Mouse (Mus musculus): Measurements from ENCODE around the gene Prr7.
A peak's percentile ranks its signal among the peaks of the same experiment; 100 is the strongest.
"Not testable (repeated sequence)": the region's sequence is repeated elsewhere in the genome, so short reads cannot be mapped to it uniquely, and the experiment has no call there.

Gene Prr7

DNA sequence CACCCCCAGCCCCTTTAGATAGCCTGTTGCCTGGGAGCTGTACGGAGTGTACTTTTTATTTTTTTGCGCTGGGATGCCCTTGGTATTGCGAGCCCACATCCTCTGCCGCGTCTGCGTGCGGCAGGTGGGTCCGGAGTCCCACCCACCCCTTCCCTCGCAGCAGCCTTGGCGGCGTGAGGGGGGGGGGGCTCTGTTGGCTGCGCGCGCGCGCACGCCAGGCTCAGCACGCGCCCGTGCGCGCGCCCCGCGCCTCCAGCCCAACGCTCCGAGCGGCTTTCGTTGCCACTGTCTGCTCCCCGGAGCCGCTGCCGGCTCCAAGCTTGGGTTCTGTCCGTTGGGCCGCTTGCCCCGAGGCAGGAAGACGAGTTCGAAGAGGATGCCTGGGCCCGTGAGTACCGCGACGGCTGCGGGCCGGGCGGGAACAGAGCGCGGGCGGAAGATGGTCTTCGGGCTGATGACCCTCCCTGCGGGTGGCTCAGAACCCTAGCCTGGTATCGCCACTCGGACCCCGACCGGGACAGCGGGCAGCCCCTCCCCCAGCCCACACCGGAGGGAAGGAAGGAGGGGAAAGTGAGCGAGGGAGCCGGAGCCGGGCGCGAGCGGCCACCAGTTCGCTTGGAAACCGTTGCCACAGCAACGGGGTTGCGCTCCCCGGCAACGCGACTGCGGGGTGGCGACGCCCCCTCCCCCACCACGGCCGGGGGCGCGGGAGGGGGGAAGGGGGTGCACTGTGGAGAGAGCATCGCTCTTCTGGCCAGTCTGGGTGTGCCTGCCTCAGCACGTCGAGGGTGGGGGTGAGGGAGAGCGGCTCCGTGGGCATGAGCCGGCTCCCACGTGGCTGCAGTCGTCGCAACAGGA lies at the start of gene Prr7:
Gene Prr7 (plus strand): TSS at position 241 of the 858 bp plus-strand sequence.
- DNase-seq, result no peak

DNA sequence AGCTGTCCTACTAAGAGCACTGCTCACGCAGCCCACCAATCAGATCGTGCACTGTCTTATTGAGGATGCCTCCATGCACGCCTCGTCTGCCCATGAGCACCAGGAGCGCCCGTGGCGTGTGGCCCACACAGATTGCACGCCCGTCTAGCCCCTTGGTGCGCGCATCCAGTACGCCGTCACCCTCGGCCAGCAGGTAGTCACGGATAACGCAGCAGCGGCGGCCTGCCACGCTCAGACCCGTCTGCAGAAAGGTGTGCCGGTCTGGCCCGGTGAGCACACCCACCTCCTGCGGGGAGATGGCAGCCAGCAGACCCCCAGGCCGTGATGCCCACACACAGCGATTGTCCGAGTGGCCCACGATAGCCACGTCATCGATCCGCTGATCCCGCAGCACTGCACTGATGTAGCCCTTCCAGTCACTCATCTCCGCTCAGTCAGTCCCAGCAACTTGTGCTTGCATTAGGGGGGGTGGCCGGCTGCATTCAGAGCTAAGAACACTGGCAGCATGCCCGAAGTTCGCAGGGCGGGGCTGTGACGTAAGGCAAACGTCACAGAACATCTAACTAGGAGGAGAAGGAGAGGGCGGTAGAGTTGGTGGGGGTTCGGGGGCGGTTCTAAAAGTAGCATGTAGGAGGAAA lies 49.2 kb upstream of the Prr7 start, which contains the start of gene Pfn3:
Gene Pfn3 (minus strand): TSS at position 490 of the 638 bp plus-strand sequence.
- peak; percentile 83 for DNase-seq

DNA sequence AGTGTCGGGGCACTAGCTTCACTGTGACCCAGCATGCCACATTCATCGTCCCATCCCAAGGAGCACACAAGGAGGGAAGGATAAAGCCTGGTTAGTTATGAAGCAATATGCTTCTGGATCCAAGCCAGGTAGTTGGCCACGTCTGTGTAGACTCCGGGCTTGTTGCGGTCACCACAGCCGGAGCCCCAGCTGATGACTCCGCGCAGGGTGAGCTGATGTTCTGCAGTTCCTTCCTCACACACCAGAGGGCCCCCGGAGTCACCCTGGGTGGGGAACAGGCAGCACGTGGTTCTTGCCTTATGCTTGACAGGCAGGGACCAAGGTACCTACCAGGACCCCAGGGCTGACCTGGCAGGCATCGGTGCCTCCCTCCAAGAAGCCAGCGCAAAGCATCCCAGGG lies 46.1 kb upstream of the Prr7 start:
- peak; percentile 88 for DNase-seq

DNA sequence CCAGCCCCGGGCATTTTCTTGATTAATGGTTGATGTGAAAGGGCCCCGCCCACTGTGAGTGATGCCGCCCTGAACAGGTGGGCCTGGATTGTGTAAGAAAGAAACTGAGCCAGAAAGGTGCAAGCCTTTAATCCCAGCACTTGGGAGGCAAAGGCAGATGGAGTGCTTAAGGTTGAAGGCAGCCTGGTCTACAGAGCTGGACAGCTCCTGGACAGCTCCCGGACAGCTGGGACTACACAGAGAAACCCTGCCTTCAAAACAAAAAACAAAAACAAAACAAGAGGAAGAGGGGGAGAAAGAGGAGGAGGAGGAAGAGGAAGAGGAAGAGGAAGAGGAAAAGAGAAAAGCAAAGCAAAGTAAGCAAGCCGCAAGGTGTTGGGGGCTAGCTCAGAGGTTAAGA lies 44.9 kb upstream of the Prr7 start:
- DNase-seq, result no peak

DNA sequence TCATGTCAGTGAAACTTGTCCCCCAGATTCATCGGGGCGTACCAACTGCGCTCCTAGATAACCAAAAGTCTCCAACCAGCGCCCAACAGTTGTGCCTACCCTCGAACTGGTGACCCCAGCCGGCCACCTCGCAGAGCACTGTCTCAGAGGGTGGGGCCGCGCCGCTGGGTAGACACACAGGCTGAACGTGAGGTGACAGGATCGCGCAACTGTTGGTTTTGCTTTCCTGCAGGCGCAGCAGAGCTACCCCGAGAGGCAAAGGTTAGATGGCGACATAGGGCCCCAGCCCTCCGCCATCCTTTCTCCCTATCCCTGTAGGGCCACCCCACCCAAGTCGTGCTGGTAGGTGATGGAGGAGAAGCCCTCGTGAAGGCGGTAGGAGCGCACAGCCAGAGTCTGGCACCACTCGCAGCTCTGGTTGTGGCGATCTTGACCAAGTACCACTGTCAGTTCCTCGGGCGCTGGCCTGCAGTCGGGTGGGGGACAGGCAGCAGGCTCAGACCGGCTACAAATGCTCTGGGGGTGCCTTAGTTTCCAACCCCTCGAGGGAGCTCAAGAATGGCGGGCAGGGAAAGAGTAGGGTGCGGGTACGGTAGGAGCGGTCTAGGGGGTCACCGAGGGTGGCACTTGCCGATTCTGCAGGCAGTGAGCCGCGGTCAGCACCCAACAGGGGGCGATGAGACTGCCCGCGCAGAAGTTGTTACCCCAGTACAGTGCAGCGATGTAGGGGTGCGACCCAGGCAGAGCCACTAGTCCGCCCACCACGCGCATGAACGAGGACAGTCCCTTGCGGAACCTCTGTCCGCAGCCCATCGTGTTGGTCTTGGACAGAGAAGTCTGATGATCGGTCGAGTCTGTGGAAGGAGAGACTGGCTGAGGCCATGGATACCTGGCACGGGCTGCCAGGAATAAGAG lies 43.8 kb upstream of the Prr7 start:
- DNase-seq, result no peak

DNA sequence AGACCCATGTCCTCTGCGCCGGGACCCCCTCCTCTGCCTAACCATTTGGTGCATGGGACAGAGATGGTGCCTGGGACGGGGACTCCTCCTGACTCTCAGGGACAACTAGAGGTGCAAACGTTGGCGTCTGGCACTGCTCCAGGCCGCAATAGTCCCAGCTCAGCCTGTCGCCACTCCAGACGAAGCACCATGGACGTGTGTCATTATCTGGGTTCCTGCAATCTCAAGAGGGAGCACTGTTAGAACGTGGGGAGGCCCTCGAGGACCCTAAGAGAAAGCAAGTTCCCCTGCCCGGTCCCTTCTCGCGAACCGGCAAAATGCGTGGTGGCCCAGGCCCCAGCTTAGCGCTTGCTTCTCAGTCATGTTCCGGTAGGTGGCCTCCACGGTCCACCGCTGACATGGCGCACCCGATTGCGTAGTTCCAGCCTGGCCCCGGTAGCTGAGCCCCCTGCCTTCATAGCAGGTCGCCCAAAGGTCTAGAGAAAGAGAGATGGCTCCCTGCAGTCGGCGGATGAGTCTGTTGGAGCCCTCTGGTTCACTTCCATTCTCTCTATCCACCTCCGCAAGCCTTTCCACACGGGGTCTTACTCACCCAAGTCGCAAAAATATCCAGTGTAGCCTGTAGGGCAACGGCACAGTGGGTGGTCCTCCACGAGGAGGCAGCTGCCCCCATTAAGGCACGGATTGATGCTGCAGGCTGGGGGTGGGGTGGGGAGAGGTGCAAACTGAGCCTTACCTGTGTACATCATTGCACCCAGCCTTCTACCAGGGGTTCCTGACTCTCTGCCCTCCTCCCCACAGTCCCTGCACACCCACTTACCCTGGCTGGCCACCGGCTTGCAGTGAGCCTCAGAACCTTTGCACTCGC lies 42.9 kb upstream of the Prr7 start:
- peak; percentile 77 for DNase-seq

DNA sequence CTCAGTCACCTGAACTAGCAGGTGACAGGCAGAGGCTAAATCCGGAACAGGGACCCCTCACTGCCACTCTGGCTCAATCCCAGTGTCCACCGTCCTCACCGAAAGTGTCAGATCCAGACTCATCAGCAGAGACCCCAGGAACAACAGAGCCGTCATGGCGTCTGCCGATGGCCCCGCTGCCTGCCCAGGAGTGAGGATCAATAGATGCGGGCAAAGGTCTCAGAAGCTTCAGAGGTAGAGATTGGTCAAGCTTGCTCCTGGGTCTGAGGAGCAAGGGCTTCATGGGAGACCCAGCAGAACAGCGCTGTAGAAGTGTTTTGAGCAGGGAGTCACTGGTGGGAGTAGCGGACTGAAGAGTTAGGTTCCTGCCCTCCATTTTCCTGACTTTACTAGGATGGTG lies 37.5 kb upstream of the Prr7 start, which contains the start of gene F12:
Gene F12 (minus strand): TSS at position 181 of the 400 bp plus-strand sequence.
- no peak for DNase-seq

DNA sequence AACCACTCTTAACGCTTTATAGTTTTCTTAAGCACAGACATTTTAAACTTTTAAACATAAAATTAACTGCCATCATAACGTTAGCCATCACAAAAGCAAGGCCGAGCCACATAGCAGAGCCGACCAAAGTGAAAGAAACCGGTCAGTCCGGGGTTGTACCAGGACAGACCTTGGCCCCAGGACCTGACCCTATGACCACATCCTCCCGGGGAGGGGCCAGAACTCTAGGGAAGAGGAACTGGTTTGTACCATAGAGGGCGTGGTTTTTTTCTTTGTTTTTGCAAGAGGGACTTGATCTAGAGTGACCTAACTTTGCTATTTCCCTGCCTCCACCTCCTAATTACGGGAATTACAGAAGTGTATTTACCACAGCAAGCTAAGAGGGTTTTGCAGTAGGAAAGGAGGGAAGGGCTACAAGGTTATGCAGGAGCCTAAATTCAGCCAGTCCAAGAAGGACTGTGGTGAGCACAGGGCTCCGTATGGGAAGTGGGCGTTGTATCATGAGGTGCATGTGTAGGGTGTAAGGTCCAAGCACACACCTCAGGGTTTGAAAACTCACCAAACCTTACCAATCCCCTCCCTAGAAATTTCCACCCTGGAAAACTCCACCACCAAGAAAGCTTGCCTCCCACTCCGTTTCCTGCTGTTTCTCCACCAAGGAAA lies 34.7 kb upstream of the Prr7 start:
- DNase-seq, result peak; percentile 67

DNA sequence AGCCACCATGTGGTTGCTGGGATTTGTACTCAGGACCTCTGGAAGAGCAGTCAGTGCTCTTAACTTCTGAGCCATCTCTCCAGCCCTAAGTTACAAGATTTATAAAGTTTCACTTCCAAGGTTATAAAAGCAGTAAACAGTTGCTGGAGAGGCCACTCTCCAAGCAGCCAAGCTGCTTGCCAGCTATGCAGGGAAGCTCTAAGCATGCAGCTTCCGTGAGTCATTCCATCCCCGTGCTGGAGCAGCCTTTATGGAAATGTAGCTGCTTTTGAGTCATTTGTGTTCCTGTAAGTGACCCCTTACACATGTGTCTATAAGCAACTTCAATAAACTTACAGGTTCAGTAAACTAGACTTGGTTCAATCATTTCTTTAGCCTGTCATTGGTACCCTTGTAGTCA lies 33.5 kb upstream of the Prr7 start:
- no peak for DNase-seq

DNA sequence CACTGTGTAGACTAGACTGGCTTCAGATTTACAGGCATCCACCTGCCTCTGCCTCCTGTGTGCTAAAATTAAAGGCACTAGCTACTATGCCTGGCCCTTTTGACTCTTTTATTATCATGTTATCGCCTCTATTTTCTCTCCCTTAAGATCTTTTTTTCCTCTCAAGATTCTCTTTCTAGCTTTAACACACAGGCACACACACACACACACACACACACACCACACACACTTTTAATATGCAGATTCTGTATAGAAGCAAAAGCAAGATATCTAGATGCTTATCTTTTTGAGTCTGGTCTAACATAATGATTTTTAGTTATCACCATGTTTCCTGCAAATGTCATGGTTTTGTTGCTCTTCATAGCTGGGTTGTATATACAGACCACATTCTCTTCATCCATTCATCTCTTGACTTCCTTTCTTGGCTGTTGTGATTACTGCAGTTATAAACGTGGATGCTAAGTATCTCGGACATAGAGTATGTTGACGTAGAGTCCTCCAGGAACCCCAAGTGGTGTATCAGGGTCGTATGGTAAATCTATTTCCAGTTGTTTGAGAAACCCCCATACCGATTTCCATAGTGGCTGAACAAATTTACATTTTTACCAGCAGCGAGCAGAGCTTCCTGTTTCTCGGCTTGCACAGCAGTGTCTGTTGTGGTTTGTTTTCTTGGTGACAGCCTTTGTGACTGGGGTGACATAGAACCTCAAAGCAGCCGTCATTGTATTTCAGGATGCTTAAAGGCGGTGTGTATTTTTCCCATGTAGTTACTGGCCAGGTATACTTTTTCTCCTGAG lies 32.0 kb upstream of the Prr7 start:
- no peak for DNase-seq

DNA sequence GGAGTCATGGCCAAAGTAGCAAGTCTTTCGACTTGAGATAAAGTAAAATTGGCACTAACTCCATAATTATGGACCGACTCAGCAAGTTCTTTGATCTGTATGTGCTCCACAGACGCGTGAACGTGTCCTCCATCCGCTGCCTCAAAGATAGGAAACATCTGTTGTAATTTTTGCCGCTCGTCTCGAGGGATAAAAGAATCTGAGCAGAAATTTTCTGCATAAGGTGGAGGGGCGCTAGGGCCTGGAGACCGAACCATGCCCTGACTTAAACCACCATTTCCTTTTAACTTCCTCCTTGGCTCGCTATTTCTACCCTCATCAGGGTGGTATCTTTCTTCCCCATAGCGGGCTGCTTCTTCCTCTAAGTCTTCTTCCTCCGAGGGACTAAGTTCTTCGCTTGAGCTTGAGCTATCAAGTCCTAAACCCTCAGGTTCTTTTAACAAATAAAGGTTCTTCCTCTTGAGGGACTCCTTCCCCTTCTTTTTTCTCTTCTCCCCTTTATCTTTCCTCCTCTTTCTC lies 26.9 kb upstream of the Prr7 start:
- not testable (repeated sequence) for DNase-seq

DNA sequence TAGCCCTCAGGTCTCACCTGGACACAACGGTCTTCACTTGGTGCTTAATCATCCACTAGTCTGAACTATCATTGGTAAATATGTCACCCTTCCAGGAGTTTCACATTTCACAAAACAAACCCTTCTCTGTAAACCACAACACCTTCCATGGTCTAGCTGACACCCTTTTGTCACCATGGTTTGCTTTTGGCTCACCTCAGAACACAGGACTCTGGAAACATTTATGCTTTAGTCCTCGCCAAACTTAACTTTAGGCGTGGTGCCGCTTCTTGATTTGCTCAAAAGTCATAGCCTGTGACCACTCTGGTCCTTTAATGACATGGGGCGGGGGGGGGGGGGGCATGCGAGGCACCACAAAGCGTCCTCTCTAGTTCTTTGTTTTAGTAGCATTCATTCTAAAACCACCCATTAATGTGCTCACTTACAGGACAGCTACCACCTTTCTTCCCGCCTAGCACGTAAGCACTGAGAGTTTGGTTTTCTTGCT lies 20.2 kb upstream of the Prr7 start:
- DNase-seq, result no peak

DNA sequence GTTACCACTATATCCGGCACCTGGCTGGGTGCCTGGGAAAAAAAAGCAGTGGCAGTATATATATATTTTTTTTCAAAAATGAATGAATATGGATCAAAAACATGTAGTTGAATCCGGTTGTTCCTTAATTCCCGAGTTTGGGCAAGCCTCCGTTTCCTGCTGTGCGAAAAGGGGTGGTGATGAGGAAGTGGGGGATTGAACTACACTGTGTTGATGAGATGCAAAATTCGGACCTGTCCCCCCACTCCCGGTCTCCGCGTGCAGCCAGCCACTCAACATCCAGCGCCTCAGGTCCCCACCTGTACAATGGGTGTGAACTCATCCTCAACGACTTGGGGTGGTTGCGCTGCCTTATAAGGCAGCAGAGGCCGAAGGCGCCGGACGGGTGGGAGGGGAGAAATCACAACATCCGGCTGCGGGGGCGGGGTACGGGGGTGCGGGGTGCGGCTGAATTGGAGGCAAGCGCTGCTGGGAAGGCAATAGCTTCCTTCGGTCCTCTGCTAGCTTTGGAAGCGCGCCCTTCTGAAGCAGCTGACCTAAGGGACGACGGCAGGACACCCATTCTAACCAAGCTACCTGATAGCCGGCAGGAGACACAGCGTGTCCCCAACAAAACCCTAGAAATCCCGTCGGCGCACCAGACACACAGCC lies 19.7 kb upstream of the Prr7 start:
- no peak for DNase-seq

DNA sequence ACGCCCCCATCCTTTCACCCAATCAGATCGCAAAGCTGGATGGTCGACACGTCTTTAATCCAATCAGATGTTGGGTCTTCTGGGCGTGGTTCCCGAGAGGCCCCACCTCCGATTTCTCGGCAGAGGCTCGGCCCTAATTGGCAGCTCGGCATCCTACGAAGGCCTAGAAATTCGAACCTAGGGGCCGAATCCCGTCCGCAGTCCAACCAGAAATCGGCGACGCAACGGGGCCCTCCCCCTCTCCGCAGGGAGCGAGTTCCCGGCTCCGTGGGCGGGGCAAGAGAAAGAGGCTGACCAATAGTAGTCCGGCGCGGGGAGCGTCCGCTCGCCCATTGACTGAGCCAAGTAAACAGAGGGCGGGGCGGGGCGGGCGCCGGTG lies 19.1 kb upstream of the Prr7 start, which contains the start of gene Grk6:
Gene Grk6 (plus strand): TSS at position 136 of the 379 bp plus-strand sequence.
- peak; percentile 100 for DNase-seq

DNA sequence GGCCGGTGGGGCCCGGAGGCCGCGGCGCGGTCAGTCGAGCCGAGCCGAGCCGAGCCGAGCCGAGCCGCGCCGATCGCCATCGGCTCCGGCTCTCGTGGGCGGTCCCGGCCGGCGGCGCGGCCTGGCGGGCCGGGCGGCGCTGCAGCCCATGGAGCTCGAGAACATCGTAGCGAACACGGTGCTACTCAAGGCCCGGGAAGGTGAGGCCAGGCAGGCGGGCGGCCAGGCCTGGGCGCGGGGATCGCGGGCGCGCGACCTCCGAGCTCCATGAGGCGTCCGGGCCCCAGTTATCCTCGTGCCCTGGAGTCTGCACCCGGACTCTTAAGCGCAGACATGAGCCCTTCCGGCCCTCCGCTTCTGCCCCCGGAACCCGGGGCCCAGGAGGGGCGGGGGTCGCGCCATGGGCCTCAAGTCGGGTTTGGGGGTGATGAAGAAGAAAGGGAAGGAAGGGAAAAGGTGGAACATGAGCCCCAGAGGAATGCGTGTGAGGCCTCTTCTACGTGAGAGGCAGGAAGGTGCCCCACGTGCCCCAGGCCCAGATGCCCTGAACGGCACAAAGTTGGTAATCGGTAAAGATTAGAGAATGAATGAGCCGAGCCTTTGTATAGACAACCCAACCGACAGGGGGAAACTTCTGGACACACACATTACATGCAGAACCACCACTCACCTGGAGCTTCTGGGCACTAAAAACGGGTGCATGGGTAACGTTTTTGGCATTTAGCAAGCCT lies 18.5 kb upstream of the Prr7 start:
- no peak for DNase-seq

DNA sequence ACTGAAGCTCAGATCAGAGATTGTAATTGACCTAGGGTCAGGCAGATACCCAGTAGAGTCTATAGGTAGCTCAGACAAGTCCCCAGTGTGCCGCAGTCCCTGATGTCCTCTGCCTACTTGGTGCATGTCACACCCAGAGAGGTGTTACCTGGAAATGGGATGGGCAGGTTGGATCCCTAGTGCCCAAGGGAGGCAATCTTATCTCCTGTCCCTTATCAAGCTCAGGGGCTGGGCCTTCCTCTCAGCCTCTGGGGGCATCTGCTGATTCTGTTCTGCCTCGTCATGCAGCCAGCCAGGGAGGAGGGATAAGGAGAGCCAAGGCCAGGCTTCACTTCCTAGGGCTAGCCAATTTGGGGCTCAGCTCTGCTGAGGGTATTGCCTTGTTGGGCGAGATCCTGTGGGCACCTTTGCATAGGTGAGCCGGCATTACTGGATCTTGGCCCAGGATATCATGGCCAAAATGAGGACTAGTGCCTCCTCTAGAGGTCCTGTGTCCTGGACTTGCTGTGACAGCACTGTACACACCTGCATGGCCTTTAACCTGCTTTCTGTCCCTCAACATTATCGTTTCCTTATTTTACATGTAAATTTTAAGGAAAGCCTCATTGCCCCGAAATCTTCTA lies 17.5 kb upstream of the Prr7 start:
- no peak for DNase-seq

DNA sequence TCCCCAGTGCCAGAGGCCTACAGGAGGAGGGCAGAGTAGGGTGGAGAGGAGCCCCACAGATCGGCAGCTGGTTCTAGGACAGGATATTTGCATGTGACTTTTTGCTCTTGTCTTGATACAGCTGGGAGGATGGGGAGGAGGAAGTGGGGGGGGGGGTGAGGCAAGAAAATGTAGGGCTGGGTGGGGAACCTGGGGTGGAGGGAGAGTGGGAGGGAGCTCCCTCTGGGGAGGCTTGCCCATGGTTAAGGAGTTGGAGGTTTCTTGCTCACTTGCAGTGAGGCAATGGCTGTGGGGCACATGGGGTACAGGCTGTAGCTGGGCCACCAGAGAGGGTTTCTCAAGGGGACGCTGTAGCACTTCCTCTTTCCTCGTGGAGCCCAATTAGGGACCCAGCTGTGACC lies 16.5 kb upstream of the Prr7 start:
- no peak for DNase-seq

DNA sequence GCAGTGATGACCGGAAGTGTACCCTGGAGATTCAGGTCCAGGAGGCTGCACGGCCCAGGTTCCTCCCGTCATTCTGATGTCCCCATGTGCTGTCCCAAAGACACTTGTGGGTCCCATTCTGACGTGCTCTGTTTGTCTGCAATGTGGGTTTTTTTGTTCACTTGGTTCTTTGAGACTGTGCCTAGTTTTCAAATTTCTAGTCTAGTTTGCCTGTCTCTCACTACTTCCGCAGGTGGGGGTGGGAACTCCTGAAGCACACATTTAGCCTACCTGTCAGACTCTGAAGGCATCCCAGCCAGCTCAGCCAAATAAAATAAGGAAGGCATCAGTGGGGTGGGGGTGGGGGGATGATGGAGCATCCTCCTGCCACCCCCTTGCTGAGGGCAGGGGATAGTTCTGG lies 15.9 kb upstream of the Prr7 start:
- DNase-seq, result no peak

DNA sequence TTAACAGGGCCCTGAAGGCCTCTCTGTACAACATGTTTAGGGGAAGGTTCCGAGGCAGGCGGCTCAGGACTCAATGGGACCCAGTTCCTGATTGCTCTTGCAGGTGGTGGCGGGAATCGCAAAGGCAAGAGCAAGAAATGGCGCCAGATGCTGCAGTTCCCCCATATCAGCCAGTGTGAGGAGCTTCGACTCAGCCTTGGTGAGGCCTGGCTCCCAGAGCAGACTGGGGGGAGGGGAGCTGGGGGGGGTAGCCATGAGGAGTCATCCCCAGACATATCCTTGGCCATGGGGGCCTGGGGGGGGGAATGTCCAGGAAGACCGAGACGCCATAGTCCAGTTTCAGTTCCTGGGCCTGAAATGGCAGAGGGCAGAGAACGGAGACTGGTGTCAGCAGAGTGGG lies 14.9 kb upstream of the Prr7 start:
- DNase-seq, result no peak

All from kidney, adult 18-20 months (tissue).